Mouse (Mus musculus) forebrain, embryonic 14.5 days (tissue): ENCODE data around the gene Tbrg1. TPM values are rescaled to one million over a fixed set of nuclear protein-coding genes. Genes with fewer than 3 reads are reported as not detected.

Experiments used
- ATAC-seq: fragments of 200-750 bp; cut with Nextera tagmentation; 2 replicates; pipeline ENCODE4 v1.8.0; 2017; ENCODE audit warnings: mild to moderate bottlenecking, moderate library complexity
- DNase-seq: peaks from one replicate; pipeline ENCODE4 v3.0.0-alpha.2; 2015; ENCODE audit warnings: low spot score
- H3K27ac ChIP-seq: fragments of 300-500 bp; sonication (generic); 2 replicates; pipeline ENCODE4 v1.5.1; 2014; ENCODE audit warnings: low read depth, mild to moderate bottlenecking, control low read depth, low read length, moderate library complexity
- H3K27me3 ChIP-seq: fragments of 300-500 bp; sonication (generic); replicated peaks from 2 replicates; pipeline ENCODE4 v1.6.1; 2014; ENCODE audit warnings: low read length, control low read depth, mixed read lengths; ENCODE audit not compliant: control insufficient read depth, insufficient read depth
- H3K36me3 ChIP-seq: fragments of 300-500 bp; sonication (generic); 2 replicates; pipeline ENCODE4 v1.6.1; 2014; ENCODE audit warnings: low read length, control low read depth; ENCODE audit not compliant: control insufficient read depth, insufficient read depth
- H3K4me1 ChIP-seq: fragments of 300-500 bp; sonication (generic); 2 replicates; pipeline ENCODE4 v1.6.1; 2014; ENCODE audit warnings: antibody characterized with exemption, low read length, control low read depth; ENCODE audit not compliant: control insufficient read depth, insufficient read depth
- H3K4me2 ChIP-seq: fragments of 300-500 bp; sonication (generic); 2 replicates; pipeline ENCODE4 v1.6.1; 2014; ENCODE audit warnings: mild to moderate bottlenecking, control low read depth, low read length
- H3K4me3 ChIP-seq: fragments of 300-500 bp; sonication (generic); 2 replicates; pipeline ENCODE4 v1.5.1; 2014; ENCODE audit warnings: low read depth, low read length, control low read depth
- H3K9ac ChIP-seq: fragments of 300-500 bp; sonication (generic); 2 replicates; pipeline ENCODE4 v1.6.1; 2014; ENCODE audit warnings: mild to moderate bottlenecking, low read length, control low read depth, moderate library complexity
- H3K9me3 ChIP-seq: fragments of 300-500 bp; sonication (generic); replicated peaks from 2 replicates; pipeline ENCODE4 v1.6.1; 2016; ENCODE audit warnings: low read length, control low read depth, mixed read lengths; ENCODE audit not compliant: control insufficient read depth
- WGBS: fragments of 180-500 bp; shearing (Covaris S2); extraction: QIAGEN DNeasy Blood & Tissue Kit; methylation state at CpG from one replicate; pipeline ENCODE4 v1.1.7; 2014; 5-methylcytosine and 5-hydroxymethylcytosine counted together
- polyA plus RNA-seq: library from polyadenylated mRNA; unstranded; fragments of >200 nt; fragmentation: Nextera tagmentation; extraction: Ambion mirVana; gene quantifications from 2 replicates; pipeline ENCODE4 v1.2.1, GENCODE M21; 2014

Tbrg1 gene
- 97.4 and 98.2 TPM in 2 replicates for polyA plus RNA-seq

DNA sequence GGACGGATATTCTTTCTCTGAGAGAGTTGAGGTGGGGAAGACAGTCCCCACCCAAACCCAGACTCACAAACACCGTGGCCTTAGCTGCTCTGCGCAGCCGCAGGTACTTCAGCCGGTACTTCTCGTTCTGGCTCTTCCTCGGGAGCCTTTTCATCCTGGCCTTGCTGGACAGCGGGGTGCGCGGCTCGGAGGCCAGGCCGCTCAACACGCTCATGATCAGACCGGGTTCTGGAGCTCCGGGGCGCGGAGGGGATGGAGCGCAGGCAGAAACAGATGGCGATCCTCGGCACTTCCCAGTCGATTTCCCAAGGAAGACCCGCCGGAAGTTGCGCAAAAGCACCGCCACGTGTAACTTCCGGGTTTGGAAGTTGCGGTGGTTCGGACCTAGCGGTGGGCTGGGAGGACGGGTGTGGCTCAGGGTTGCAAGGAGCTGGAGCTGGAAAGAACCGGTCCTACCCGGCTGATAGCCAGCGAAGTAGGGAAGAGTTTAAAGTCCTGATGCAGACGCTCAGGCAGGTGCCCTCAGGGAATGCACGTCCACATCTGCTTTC is at the start of gene Tbrg1:
Gene Tbrg1, minus strand, starts transcription at position 382 of the 551 bp plus-strand sequence.
- peak within 1 kb of the TSS; percentile 33; the same call in 1 of the 2 replicates for H3K27ac ChIP-seq
- DNase-seq (peak; percentile 84), ATAC-seq (peak; percentile 88)
- H3K9ac ChIP-seq = peak within 1 kb of the TSS; percentile 82
- under 1% methylated on average over 36 of the region's 36 CpGs for WGBS
- H3K9me3 ChIP-seq = no peaks in the 10 kb centered on the region
- peak within 1 kb of the TSS; percentile 80 for H3K4me2 ChIP-seq
- H3K36me3 ChIP-seq = peaks cover 27% of the 10 kb centered on the region
- H3K4me1 ChIP-seq = peaks cover 5% of the 10 kb centered on the region
- no peaks in the 10 kb centered on the region for H3K27me3 ChIP-seq
- peak within 1 kb of the TSS; percentile 75 for H3K4me3 ChIP-seq

DNA sequence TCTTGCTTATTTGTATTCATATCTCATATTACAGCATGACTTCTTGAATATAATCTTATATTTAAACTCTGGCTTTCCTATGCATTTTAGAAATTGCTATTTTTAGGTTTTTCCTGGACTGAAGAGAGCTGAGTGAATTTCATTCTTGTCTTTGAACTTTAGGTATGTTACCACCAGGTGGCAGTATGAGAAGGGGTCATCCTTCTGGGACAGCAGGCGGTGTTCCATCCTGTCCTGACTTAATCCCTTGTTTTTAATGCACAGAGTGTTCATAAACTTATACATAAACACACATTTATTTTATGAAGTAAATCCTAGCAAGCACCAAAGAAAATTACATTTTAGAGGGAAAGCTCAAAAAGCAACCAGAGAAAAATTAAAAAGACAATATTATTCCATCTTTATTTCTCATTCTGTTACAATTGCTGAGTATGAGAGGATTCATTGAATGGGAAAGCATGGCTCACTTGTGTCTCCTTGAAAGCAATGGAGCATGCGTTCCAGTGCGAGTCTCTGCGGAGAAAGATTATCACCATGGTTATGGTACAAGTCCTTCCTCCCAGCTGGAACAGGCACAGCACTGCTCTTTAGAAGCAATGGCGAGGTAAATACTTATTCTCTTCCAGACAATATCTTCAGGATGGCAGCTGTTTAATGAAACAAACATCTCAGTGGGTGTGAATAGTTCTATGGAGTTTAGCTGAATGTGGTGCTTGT is 33.0 kb upstream of the Tbrg1 start:
- Histone ChIP-seq H3K27me3 (no peaks in the 10 kb centered on the region), H3K36me3 (no peaks in the 10 kb centered on the region), H3K27ac (no peak overlapping the region), H3K4me2 (no peak overlapping the region), H3K4me1 (no peaks in the 10 kb centered on the region), H3K4me3 (no peak overlapping the region), H3K9me3 (no peaks in the 10 kb centered on the region), H3K9ac (no peak overlapping the region)
- peak; percentile 68 for DNase-seq
- peak; percentile 50; the same call in 1 of the 2 replicates for ATAC-seq
- WGBS = 36% methylated on average over 5 of the region's 5 CpGs

DNA sequence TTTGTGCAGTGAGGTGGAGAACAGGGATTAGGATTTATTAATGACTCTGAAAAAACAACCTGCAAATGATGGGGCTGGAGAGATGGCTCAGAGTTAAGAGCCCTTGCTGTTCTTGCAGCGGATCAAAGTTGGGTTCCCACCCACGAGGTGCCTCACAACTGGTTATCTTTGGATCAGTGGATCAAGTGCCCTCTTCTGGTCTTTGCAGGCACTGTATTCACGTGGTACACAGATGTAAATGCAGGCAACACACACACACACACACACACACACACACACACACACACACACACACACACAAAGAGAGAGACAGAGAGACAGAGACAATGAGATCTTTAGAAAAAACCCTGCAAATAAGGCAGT is 30.8 kb upstream of the Tbrg1 start:
- H3K27me3 ChIP-seq = no peaks in the 10 kb centered on the region
- no peak overlapping the region for H3K4me2 ChIP-seq
- ATAC-seq = no peak
- no peaks in the 10 kb centered on the region for H3K4me1 ChIP-seq
- H3K9me3 ChIP-seq = no peaks in the 10 kb centered on the region
- H3K9ac ChIP-seq = no peak overlapping the region
- H3K4me3 ChIP-seq = no peak overlapping the region
- H3K27ac ChIP-seq = no peak overlapping the region
- no peaks in the 10 kb centered on the region for H3K36me3 ChIP-seq
- DNase-seq = peak; percentile 2
- WGBS = 39% methylated on average over 3 of the region's 3 CpGs

DNA sequence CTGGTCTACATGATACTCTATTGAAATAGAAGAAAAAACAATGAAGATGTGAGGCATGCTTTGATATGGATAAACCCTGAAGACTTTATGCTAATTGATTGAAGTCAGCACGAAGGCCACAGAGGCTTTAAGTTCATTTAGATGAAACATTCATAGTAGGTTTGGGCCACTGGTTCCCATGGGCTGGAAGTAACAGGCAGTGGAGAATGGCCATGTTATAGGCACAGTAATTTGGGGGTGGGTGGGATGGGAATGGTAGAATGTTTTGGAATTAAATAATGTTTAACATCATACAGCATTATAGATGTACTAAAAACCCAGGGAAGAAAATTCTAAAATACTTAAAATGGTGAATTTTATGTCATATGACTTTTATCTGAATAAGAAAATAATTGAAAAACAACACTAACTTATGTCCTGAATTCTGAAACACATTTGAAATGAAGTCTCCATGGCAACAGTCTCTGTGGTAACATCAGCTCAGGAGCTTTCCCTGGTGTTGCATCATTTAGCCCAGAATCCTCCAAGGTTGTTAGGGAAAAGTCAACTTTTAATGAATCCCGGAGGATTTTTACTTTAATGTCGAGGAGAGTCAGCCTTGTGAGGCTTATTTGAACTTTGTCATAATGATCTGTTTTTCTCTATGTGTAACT is 30.3 kb upstream of the Tbrg1 start:
- WGBS = 62% methylated on average over 3 of the region's 3 CpGs
- Histone ChIP-seq H3K36me3 (no peaks in the 10 kb centered on the region), H3K9me3 (no peaks in the 10 kb centered on the region), H3K9ac (no peak overlapping the region), H3K27me3 (no peaks in the 10 kb centered on the region), H3K4me3 (no peak overlapping the region), H3K4me1 (no peaks in the 10 kb centered on the region), H3K27ac (no peak overlapping the region), H3K4me2 (no peak overlapping the region)
- peak; percentile 48 for DNase-seq
- peak; percentile 50 for ATAC-seq

DNA sequence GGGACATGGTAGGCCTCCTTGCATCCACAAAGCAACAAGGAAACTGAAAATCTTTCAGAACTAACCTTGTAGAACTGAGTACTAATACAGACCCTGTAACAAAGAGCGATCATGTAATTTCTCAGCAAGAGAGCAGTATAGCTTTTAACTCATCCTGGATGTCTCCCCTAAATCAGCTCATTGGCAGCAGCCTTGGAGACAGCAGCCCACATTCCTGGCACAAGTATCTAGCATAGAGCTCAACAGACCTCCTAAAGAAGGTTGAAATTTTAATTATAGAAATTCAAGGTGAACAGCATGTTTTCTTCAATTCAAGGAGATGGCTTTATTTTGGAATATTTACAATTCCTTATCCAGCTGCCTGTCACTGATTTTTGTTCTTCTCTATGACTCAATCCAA is 24.0 kb upstream of the Tbrg1 start:
- no peaks in the 10 kb centered on the region for H3K9me3 ChIP-seq
- no peaks in the 10 kb centered on the region for H3K36me3 ChIP-seq
- H3K27me3 ChIP-seq = no peaks in the 10 kb centered on the region
- no peaks in the 10 kb centered on the region for H3K4me1 ChIP-seq
- DNase-seq (no peak), ATAC-seq (no peak)
- H3K9ac ChIP-seq = no peak overlapping the region
- 92% methylated on average over 1 of the region's 1 CpGs for WGBS
- H3K27ac ChIP-seq = no peak overlapping the region
- H3K4me2 ChIP-seq = no peak overlapping the region
- no peak overlapping the region for H3K4me3 ChIP-seq

DNA sequence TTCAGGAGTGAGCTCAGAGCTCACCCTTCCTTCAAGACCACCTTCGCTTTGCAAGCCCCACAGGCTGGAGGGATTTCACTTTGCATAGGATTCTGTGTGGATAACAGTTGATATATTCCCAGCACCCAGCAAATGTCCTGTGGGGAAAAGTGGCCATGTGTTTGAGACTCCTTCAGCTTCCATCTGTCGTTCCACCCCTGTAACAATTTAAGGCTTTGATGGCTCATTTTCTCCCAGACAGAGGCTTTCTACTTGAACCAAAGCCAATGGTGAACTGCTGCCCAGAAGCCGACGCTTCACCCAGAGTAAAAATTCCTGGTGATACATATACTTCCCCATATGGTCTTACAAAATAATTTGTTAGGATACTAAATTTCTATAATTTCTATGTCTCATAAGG is 18.2 kb upstream of the Tbrg1 start:
- Histone ChIP-seq H3K4me1 (no peaks in the 10 kb centered on the region), H3K4me3 (no peak overlapping the region), H3K27me3 (no peaks in the 10 kb centered on the region), H3K27ac (no peak overlapping the region), H3K4me2 (no peak overlapping the region), H3K9me3 (no peaks in the 10 kb centered on the region; the same call in 1 of the 2 replicates), H3K9ac (no peak overlapping the region), H3K36me3 (no peaks in the 10 kb centered on the region)
- DNase-seq = no peak
- ATAC-seq = no peak
- WGBS = 76% methylated on average over 4 of the region's 4 CpGs

DNA sequence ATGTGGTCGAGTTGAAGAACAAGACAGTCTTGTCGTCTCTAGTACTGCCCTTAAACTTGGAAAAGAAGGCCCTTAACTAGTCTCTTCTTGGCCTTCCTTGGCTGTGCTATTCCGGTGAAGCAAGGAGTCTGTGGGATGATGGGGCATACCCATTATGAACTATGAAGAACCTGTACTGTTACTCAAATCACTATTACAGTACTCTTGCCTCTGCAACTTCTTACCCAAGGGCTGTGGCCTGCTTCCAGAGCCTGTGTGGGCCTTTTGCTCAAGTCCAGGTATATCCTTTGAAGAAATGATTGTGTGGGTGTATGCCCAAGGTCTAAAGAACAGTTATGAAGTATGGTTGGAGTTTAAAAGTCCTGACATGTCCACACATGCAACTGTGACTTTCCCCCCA is 13.1 kb upstream of the Tbrg1 start:
- ATAC-seq (no peak), DNase-seq (no peak)
- Histone ChIP-seq H3K4me2 (no peak overlapping the region), H3K27ac (no peak overlapping the region), H3K36me3 (no peaks in the 10 kb centered on the region), H3K9ac (no peak overlapping the region), H3K4me3 (no peak overlapping the region), H3K9me3 (no peaks in the 10 kb centered on the region; the same call in 1 of the 2 replicates), H3K27me3 (no peaks in the 10 kb centered on the region), H3K4me1 (no peaks in the 10 kb centered on the region)
- WGBS = 83% methylated on average over 3 of the region's 3 CpGs

DNA sequence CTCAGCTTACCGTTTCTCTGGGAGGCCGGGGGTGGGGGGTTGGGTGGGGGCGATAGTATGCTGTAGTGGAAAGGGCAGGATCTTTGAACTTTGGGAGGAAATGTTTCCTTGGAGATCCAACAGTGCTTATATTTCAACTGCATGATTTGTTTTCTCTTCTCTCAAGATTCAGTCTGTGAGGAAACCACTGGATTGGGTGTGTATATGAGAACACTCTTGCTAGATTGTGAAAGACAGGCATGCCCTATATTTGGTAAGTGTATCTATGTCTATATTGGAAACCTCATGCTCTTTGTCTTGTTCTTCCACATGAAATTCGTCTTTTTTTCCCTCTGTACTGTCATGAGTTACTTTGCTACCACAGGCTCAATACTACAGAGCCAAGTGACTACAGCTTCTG is 12.6 kb upstream of the Tbrg1 start:
- Histone ChIP-seq H3K9me3 (no peaks in the 10 kb centered on the region; the same call in 1 of the 2 replicates), H3K27ac (no peak overlapping the region), H3K36me3 (no peaks in the 10 kb centered on the region), H3K4me1 (no peaks in the 10 kb centered on the region), H3K4me3 (no peak overlapping the region), H3K4me2 (no peak overlapping the region), H3K27me3 (no peaks in the 10 kb centered on the region), H3K9ac (no peak overlapping the region)
- no peak for ATAC-seq
- WGBS = 77% methylated on average over 4 of the region's 4 CpGs
- no peak for DNase-seq

DNA sequence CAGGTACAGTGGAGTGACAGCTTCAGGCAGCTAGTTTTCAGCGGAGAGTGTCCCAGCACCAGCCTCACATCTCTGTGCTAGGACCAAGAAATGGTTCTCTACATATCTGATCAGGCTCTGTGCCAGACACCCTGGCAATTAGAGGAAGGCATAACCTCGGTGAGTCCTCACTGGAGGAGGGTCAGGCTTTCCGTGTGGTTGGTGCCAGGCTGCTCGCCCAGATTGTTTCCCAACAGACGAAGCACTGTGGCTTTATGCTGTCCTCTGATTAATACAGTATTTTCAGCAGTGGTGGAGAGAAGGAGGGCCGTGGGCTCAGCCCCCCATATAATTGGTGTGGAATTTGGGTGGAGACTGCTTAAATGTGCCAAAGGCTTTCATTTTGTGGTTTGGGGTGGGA is 12.0 kb upstream of the Tbrg1 start, which contains the start of gene Panx3:
Gene Panx3, minus strand, starts transcription at position 121 of the 400 bp plus-strand sequence.
- H3K4me2 ChIP-seq = no peak within 1 kb of the TSS
- no peak for DNase-seq
- no peak for ATAC-seq
- H3K9ac ChIP-seq = no peak within 1 kb of the TSS
- H3K4me3 ChIP-seq = no peak within 1 kb of the TSS
- no peaks in the 10 kb centered on the region for H3K36me3 ChIP-seq
- H3K9me3 ChIP-seq = no peaks in the 10 kb centered on the region; the same call in 1 of the 2 replicates
- no peaks in the 10 kb centered on the region for H3K27me3 ChIP-seq
- 59% methylated on average over 6 of the region's 6 CpGs for WGBS
- no peak within 1 kb of the TSS for H3K27ac ChIP-seq
- no peaks in the 10 kb centered on the region for H3K4me1 ChIP-seq
